ENCODE assay signal across 9 mouse cellular contexts in the genomic region with DNA sequence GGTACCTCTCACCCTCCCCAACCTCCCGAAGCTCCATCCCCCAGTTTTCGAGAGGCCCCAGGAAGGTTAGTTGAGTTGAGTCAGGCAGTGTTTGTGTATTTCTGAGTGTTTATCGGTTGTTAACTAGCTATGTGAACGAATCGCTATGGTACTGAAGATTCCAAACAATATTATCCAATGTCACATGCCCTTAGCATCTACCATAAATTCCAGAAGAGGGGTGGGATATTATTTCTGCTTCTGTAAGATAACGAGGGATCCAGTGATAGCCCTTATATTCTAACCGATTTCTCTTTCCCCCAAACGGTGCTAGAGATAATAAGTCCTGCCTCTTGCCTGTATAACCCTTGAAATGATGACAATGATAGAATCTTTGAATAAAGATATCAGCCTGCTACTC. TPM values are rescaled to one million over a fixed set of nuclear protein-coding genes. Genes with fewer than 3 reads are reported as not detected.
DNase-seq lines count a peak whose midpoint lies in the region; ATAC-seq and TF ChIP-seq lines count a peak whose summit lies in the region.
"Had no signal": no experiment of that assay in that cellular context is flagged by ENCODE, and none has a peak within 500 bp of the region (broad histone marks: within the 10 kb centered on the region; RNA-seq: fewer than 3 reads in every experiment).

No protein-coding gene starts in this region.

- intact Hi-C loops in heart, adult 2 months (cut with DNase I), result loop anchor here (5.0 kb wide), 2 partner anchors 84 to 116 kb away; partner anchors contain the start of gene Pygl

- TF ChIP-seq CTCF in heart, adult 2 months (IDR thresholded peaks at IDR 0.05), result no peak
- TF ChIP-seq CTCF in cortical plate, adult 2 months (IDR thresholded peaks at IDR 0.05; ENCODE audit: extremely low read depth, insufficient read depth, low read length), result no peak

- no peak for DNase-seq in heart, adult 2 months
- peak; percentile 60 for DNase-seq in hindbrain, embryonic 14.5 days (ENCODE audit: low spot score)
- no peak for DNase-seq in left cerebral cortex, adult 18-20 months (ENCODE audit: low spot score in 2 of 2)
- no peak for DNase-seq in adipocyte (ENCODE audit: low spot score)
- no peak for DNase-seq in layer of hippocampus, adult 18-20 months (ENCODE audit: low spot score in 2 of 2)
- DNase-seq: gastrocnemius, postnatal 10 days had no signal

- no peaks in the 10 kb centered on the region for H3K9me3 ChIP-seq in heart, embryonic 15.5 days (replicated peaks)
- no peaks in the 10 kb centered on the region for H3K9me3 ChIP-seq in hindbrain, embryonic 14.5 days (ENCODE audit: control insufficient read depth, low read length)
- H3K9me3 ChIP-seq in midbrain, embryonic 13.5 days, result no peaks in the 10 kb centered on the region

- H3K27me3 ChIP-seq in heart, embryonic 15.5 days, result peaks cover 47% of the 10 kb centered on the region
- H3K27me3 ChIP-seq in heart, adult 2 months (ENCODE audit: control insufficient read depth, insufficient read depth, low read length), result peaks cover 7% of the 10 kb centered on the region; the same call in 1 of the 2 replicates
- H3K27me3 ChIP-seq in hindbrain, embryonic 14.5 days (ENCODE audit: control insufficient read depth, insufficient read depth, low read length), result no peaks in the 10 kb centered on the region
- no peaks in the 10 kb centered on the region for H3K27me3 ChIP-seq in midbrain, embryonic 13.5 days

- H3K79me2 ChIP-seq in heart, adult 2 months (replicated peaks; ENCODE audit: control insufficient read depth, insufficient read depth, low read length), result no peaks in the 10 kb centered on the region

- no peak overlapping the region for H3K27ac ChIP-seq in heart, embryonic 15.5 days
- H3K27ac ChIP-seq in heart, adult 2 months, result no peak overlapping the region
- H3K27ac ChIP-seq in cortical plate, adult 2 months (ENCODE audit: insufficient read depth, low read length), result peak overlapping the region; percentile 67
- H3K27ac ChIP-seq in hindbrain, embryonic 14.5 days, result peak overlapping the region; percentile 96
- H3K27ac ChIP-seq in midbrain, embryonic 13.5 days, result peak overlapping the region; percentile 98

- H3K4me3 ChIP-seq in heart, embryonic 15.5 days, result peak overlapping the region; percentile 67
- no peak overlapping the region; the same call in 1 of the 2 replicates for H3K4me3 ChIP-seq in heart, adult 2 months
- peak overlapping the region; percentile 86 for H3K4me3 ChIP-seq in cortical plate, adult 2 months (ENCODE audit: insufficient read depth, low read length)
- H3K4me3 ChIP-seq in hindbrain, embryonic 14.5 days (replicated peaks; ENCODE audit: low read length), result peak overlapping the region; percentile 85
- peak overlapping the region; percentile 72 for H3K4me3 ChIP-seq in midbrain, embryonic 13.5 days (replicated peaks)

- TF ChIP-seq EP300 in heart, adult 2 months (IDR thresholded peaks at IDR 0.05; ENCODE audit: insufficient read depth, low read depth, low read length), result no peak

- H3K9ac ChIP-seq in heart, embryonic 15.5 days, result no peak overlapping the region
- H3K9ac ChIP-seq in heart, adult 2 months (ENCODE audit: low read depth, low read length), result no peak overlapping the region
- peak overlapping the region; percentile 90 for H3K9ac ChIP-seq in hindbrain, embryonic 14.5 days
- peak overlapping the region; percentile 89 for H3K9ac ChIP-seq in midbrain, embryonic 13.5 days (replicated peaks)

- H3K4me2 ChIP-seq in heart, embryonic 15.5 days, result peak overlapping the region; percentile 96
- peak overlapping the region; percentile 66 for H3K4me2 ChIP-seq in hindbrain, embryonic 14.5 days (replicated peaks)
- H3K4me2 ChIP-seq in midbrain, embryonic 13.5 days (replicated peaks), result peak overlapping the region; percentile 90

- no peak for TF ChIP-seq POLR2A in heart, adult 2 months (IDR thresholded peaks at IDR 0.05; ENCODE audit: insufficient read depth, low read depth, low read length)
- no peak for TF ChIP-seq POLR2A in cortical plate, adult 2 months (IDR thresholded peaks at IDR 0.05; ENCODE audit: extremely low read depth, insufficient read depth, low read length)

- 15% methylated on average over 8 of the region's 8 CpGs for WGBS in heart, embryonic 15.5 days
- 15% methylated on average over 8 of the region's 8 CpGs for WGBS in heart, adult 2 months
- WGBS in hindbrain, embryonic 14.5 days, result 10% methylated on average over 8 of the region's 8 CpGs
- WGBS in midbrain, embryonic 13.5 days, result 12% methylated on average over 8 of the region's 8 CpGs

- ATAC-seq in heart, embryonic 15.5 days (replicated peaks; ENCODE audit: insufficient number of reproducible peaks, insufficient read depth, low FRiP score, low read depth), result no peak
- ATAC-seq in hindbrain, embryonic 14.5 days (ENCODE audit: low FRiP score), result no peak
- ATAC-seq in midbrain, embryonic 13.5 days, result no peak

- H3K4me1 ChIP-seq in heart, embryonic 15.5 days (replicated peaks), result peaks cover 16% of the 10 kb centered on the region
- H3K4me1 ChIP-seq in heart, adult 2 months (ENCODE audit: control insufficient read depth, insufficient read depth, low read length), result no peaks in the 10 kb centered on the region
- peaks cover 2% of the 10 kb centered on the region; the same call in 1 of the 2 replicates for H3K4me1 ChIP-seq in cortical plate, adult 2 months (ENCODE audit: control insufficient read depth, insufficient read depth, low read length)
- peaks cover 19% of the 10 kb centered on the region for H3K4me1 ChIP-seq in hindbrain, embryonic 14.5 days (replicated peaks; ENCODE audit: control insufficient read depth, insufficient read depth, low read length)
- peaks cover 45% of the 10 kb centered on the region for H3K4me1 ChIP-seq in midbrain, embryonic 13.5 days (replicated peaks)

- H3K36me3 ChIP-seq in heart, embryonic 15.5 days, result no peaks in the 10 kb centered on the region
- no peaks in the 10 kb centered on the region for H3K36me3 ChIP-seq in heart, adult 2 months (ENCODE audit: control insufficient read depth, insufficient read depth, low read length)
- no peaks in the 10 kb centered on the region for H3K36me3 ChIP-seq in hindbrain, embryonic 14.5 days (replicated peaks; ENCODE audit: control insufficient read depth, insufficient read depth)
- H3K36me3 ChIP-seq in midbrain, embryonic 13.5 days, result no peaks in the 10 kb centered on the region

RNA-seq across cellular contexts. Expression of gene Trim9, which starts 0.6 kb away (rescaled TPM):
- polyA plus RNA-seq in heart, embryonic 15.5 days (2015; fragmentation: Nextera tagmentation; extraction: Ambion mirVana), result 0.25 and 0.41 TPM in 2 replicates
- under 1 TPM; 0.11 to 0.16 TPM for total RNA-seq in heart, adult 2 months (2021)
- 0.12 TPM in 1 of 2 replicates, not detected in the other for polyA plus RNA-seq in heart, adult 2 months (2012; rRNA removed)
- polyA plus RNA-seq in cortical plate, adult 2 months (2012; rRNA removed), result 202 and 211 TPM in 2 replicates
- 77.8 and 94.9 TPM in 2 replicates for polyA plus RNA-seq in hindbrain, embryonic 14.5 days (2014; fragmentation: Nextera tagmentation; extraction: Ambion mirVana)
- 56.2 and 61.8 TPM in 2 replicates for polyA plus RNA-seq in midbrain, embryonic 13.5 days (2015; fragmentation: Nextera tagmentation; extraction: Ambion mirVana)
- total RNA-seq in left cerebral cortex, adult 18-20 months (2021), result 100 to 1,000 TPM; 344 to 385 TPM
- total RNA-seq in layer of hippocampus, adult 18-20 months (2021), result 100 to 1,000 TPM; 306 to 313 TPM

Comparison
In these comparisons a context has a peak if more than half of its experiments do, and no peak if none do; other contexts are left out.
1. H3K27ac ChIP-seq: peak in cortical plate, adult 2 months (single experiment), hindbrain, embryonic 14.5 days (single experiment) and midbrain, embryonic 13.5 days (single experiment); none in heart, embryonic 15.5 days (single experiment) and heart, adult 2 months (single experiment).
2. H3K9ac ChIP-seq: peak in hindbrain, embryonic 14.5 days (single experiment) and midbrain, embryonic 13.5 days (single experiment); none in heart, embryonic 15.5 days (single experiment) and heart, adult 2 months (single experiment).
3. RNA of gene Trim9, which starts 0.6 kb away (polyA plus RNA-seq): 202 to 211 TPM in cortical plate, adult 2 months, 77.8 to 94.9 TPM in hindbrain, embryonic 14.5 days and 56.2 to 61.8 TPM in midbrain, embryonic 13.5 days; 0.25 to 0.41 TPM in heart, embryonic 15.5 days and 0.12 TPM in heart, adult 2 months; every median in the first group is over 10 times any median in the second.
4. Peak in every context shown above with its lines, with median percentiles within 50 percentile points of each other: H3K4me2 ChIP-seq.